Mouse (Mus musculus) small intestine, adult 2 months (tissue): Measurements from ENCODE around the gene Dpep3. TPM values are rescaled to one million over a fixed set of nuclear protein-coding genes. Genes with fewer than 3 reads are reported as not detected.
A peak's percentile ranks its signal among the peaks of the same experiment; 100 is the strongest.
"Not testable (repeated sequence)": the region's sequence is repeated elsewhere in the genome, so short reads cannot be mapped to it uniquely, and the experiment has no call there.

Experiments
- H3K27ac ChIP-seq: fragments of 200-500 bp; 2 replicates; pipeline ENCODE4 v1.5.1; 2012; ENCODE audit warnings: low read depth, low read length, control low read depth, inconsistent platforms; ENCODE audit not compliant: insufficient read depth
- H3K27me3 ChIP-seq: fragments of 200-500 bp; 2 replicates; pipeline ENCODE4 v1.6.1; 2012; ENCODE audit warnings: mild to moderate bottlenecking, moderate library complexity, low read length, inconsistent platforms; ENCODE audit not compliant: control insufficient read depth, insufficient read depth
- H3K36me3 ChIP-seq: fragments of 200-500 bp; 2 replicates; pipeline ENCODE4 v1.6.1; 2012; ENCODE audit warnings: mild to moderate bottlenecking, low read length, control low read depth, inconsistent platforms; ENCODE audit not compliant: control insufficient read depth, insufficient read depth
- H3K4me1 ChIP-seq: fragments of 200-500 bp; 2 replicates; pipeline ENCODE4 v1.6.1; 2012; ENCODE audit warnings: low read length, inconsistent platforms, mixed read lengths; ENCODE audit not compliant: control insufficient read depth, insufficient read depth, insufficient read length
- H3K4me3 ChIP-seq: fragments of 200-500 bp; 2 replicates; pipeline ENCODE4 v1.5.1; 2012; ENCODE audit warnings: low read depth, mild to moderate bottlenecking, control low read depth, inconsistent platforms, low read length, moderate library complexity
- CTCF ChIP-seq: fragments of 200-500 bp; IDR thresholded peaks from 2 replicates; pipeline ENCODE4 v1.5.1; 2012; ENCODE audit warnings: low read depth, mild to moderate bottlenecking, control low read depth, inconsistent platforms, low read length, moderate library complexity, mixed read lengths; ENCODE audit not compliant: insufficient replicate concordance, insufficient read length; ENCODE audit errors: extremely low read depth
- POLR2A ChIP-seq: fragments of 200-500 bp; IDR thresholded peaks from 2 replicates; pipeline ENCODE4 v1.6.1; 2012; ENCODE audit warnings: low read depth, mild to moderate bottlenecking, control low read depth, inconsistent platforms, low read length, moderate library complexity
- WGBS: fragments of 180-500 bp; shearing (Covaris S2); methylation state at CpG from one replicate; pipeline ENCODE4 v1.1.7; 2018; 5-methylcytosine and 5-hydroxymethylcytosine counted together
- polyA plus RNA-seq: library from polyadenylated mRNA; depleted of rRNA; stranded (reverse); fragments of >200 nt; gene quantifications from 2 replicates; pipeline ENCODE4 v1.2.3, GENCODE M21; 2012

Dpep3 gene
- polyA plus RNA-seq, 1 experiment, result 0.06 TPM

DNA sequence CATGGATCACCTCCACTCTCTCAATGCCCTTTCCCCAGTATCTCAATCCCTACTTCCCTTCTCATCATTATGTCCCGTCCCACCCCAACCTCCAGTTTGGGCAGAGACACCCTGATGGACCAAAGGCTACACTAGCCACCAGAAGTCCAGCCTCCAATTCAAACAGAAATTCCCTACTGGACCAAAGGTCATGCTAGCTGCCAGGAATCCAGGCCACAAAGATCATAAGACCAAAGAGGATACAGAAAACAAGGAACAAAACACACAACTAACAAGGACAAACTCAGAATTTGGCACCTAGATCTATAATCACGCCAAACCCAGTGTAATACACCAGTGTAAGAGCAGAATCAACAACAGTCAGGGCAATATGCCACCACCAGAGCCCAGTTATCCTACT is 19.7 kb upstream of the Dpep3 start:
- Histone ChIP-seq H3K36me3 (no peaks in the 10 kb centered on the region), H3K4me3 (no peak overlapping the region), H3K27me3 (no peaks in the 10 kb centered on the region), H3K27ac (no peak overlapping the region), H3K4me1 (no peaks in the 10 kb centered on the region)
- WGBS, result 72% methylated on average over 2 of the region's 2 CpGs
- TF ChIP-seq POLR2A, result no peak
- no peak for TF ChIP-seq CTCF

- TF ChIP-seq POLR2A (no peak), CTCF (no peak)
- no peak overlapping the region for H3K4me3 ChIP-seq
- no peaks in the 10 kb centered on the region for H3K27me3 ChIP-seq
- 64% methylated on average over 7 of the region's 7 CpGs for WGBS
- no peaks in the 10 kb centered on the region for H3K36me3 ChIP-seq
- no peaks in the 10 kb centered on the region; the same call in 1 of the 2 replicates for H3K4me1 ChIP-seq
- H3K27ac ChIP-seq, result no peak overlapping the region
Measured at GRCm38 (mm10) chr8:105996359-105996758, 17.1 kb upstream of the Dpep3 start.

- H3K27ac ChIP-seq, result no peak overlapping the region
- no peaks in the 10 kb centered on the region for H3K36me3 ChIP-seq
- H3K4me3 ChIP-seq, result no peak overlapping the region
- peaks cover 2% of the 10 kb centered on the region; the same call in 1 of the 2 replicates for H3K4me1 ChIP-seq
- TF ChIP-seq POLR2A (no peak), CTCF (no peak)
- 55% methylated on average over 4 of the region's 4 CpGs for WGBS
- no peaks in the 10 kb centered on the region for H3K27me3 ChIP-seq
Measured at GRCm38 (mm10) chr8:105993226-105993625, 14.0 kb upstream of the Dpep3 start.

GRCm38 (mm10) chr8:105992499-105992898 is 13.3 kb upstream of the Dpep3 start:
- H3K4me1 ChIP-seq, result peaks cover 2% of the 10 kb centered on the region; the same call in 1 of the 2 replicates
- H3K27ac ChIP-seq, result no peak overlapping the region
- H3K27me3 ChIP-seq, result no peaks in the 10 kb centered on the region
- H3K4me3 ChIP-seq, result no peak overlapping the region
- TF ChIP-seq POLR2A (no peak), CTCF (no peak)
- H3K36me3 ChIP-seq, result no peaks in the 10 kb centered on the region
- WGBS, result 67% methylated on average over 5 of the region's 5 CpGs

GRCm38 (mm10) chr8:105991546-105991945 is 12.3 kb upstream of the Dpep3 start:
- peak overlapping the region; percentile 19; the same call in 1 of the 2 replicates for H3K27ac ChIP-seq
- H3K4me3 ChIP-seq, result peak overlapping the region; percentile 6; the same call in 1 of the 2 replicates
- peaks cover 2% of the 10 kb centered on the region; the same call in 1 of the 2 replicates for H3K4me1 ChIP-seq
- no peak for TF ChIP-seq POLR2A
- TF ChIP-seq CTCF, result no peak
- 57% methylated on average over 2 of the region's 2 CpGs for WGBS
- H3K36me3 ChIP-seq, result no peaks in the 10 kb centered on the region
- no peaks in the 10 kb centered on the region for H3K27me3 ChIP-seq

GRCm38 (mm10) chr8:105990856-105991387 is 11.7 kb upstream of the Dpep3 start, which contains the start of gene Dus2:
Gene Dus2 (plus strand): TSS chr8:105991337.
- peaks cover 2% of the 10 kb centered on the region; the same call in 1 of the 2 replicates for H3K4me1 ChIP-seq
- no peaks in the 10 kb centered on the region for H3K36me3 ChIP-seq
- peak within 1 kb of the TSS; percentile 6; the same call in 1 of the 2 replicates for H3K4me3 ChIP-seq
- peak within 1 kb of the TSS; percentile 19; the same call in 1 of the 2 replicates for H3K27ac ChIP-seq
- no peaks in the 10 kb centered on the region for H3K27me3 ChIP-seq
- WGBS, result 9% methylated on average over 15 of the region's 15 CpGs
- TF ChIP-seq POLR2A (no peak), CTCF (peak; percentile 88)

DNA sequence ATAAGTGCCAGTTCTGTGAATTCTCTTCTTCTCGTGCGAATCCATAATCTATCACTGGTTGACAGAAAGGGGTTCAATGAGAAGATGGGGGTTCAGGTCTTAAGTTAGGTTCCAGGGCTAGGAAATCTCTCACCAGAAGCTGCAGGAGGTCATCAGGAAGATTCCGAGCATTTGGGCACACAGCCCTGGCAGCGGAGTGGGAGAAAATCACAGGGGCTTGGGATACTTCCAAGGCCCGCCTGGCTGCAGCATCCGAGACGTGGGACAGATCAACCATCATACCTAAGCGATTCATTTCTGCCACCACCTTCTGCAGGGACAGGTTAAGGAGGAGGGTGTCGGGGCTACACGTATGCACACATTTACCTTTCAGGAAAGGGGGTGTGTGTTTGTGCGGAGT is 9.3 kb upstream of the Dpep3 start:
- H3K36me3 ChIP-seq, result no peaks in the 10 kb centered on the region
- 82% methylated on average over 11 of the region's 11 CpGs for WGBS
- H3K27me3 ChIP-seq, result no peaks in the 10 kb centered on the region
- TF ChIP-seq POLR2A (no peak), CTCF (no peak)
- peaks cover 2% of the 10 kb centered on the region; the same call in 1 of the 2 replicates for H3K4me1 ChIP-seq
- no peak overlapping the region for H3K27ac ChIP-seq
- no peak overlapping the region for H3K4me3 ChIP-seq

DNA sequence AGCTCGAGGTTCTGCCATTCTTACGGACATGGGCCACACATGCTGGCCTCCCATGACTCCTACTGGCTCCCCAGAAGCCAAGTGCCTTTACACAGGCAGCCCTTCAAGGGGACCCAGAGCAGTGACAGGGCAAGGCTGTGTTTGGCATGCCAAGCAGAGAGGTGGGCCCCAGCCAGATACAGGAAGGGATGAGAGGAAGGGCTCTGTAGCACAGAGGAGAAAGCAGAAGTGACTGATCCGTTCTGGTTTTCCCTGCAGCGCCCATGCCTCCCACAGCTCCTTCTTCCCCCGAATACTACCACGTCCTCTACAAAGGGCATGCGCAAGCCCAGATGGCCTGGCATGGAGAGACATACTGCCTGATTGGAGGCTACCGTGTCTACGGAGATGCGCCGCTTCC is 4.2 kb upstream of the Dpep3 start:
- H3K27me3 ChIP-seq, H3K4me3 ChIP-seq: not testable (repeated sequence)
- 81% methylated on average over 11 of the region's 11 CpGs for WGBS

More for the DNA sequence above, 4.2 kb upstream of the Dpep3 start:
- not testable (repeated sequence) for H3K27ac ChIP-seq, H3K36me3 ChIP-seq, H3K4me1 ChIP-seq
